Mouse (Mus musculus) E14TG2a.4 (cell line): ENCODE results near the gene Nrip1.

Experiments
- CTCF ChIP-seq: conservative IDR thresholded peaks from 2 replicates; pipeline ENCODE4 v1.5.1; 2014; ENCODE audit warnings: low read length
- NANOG ChIP-seq: IDR thresholded peaks from 2 replicates; pipeline ENCODE4 v1.6.1; 2014; ENCODE audit warnings: borderline replicate concordance, low read length, mixed read lengths

DNA sequence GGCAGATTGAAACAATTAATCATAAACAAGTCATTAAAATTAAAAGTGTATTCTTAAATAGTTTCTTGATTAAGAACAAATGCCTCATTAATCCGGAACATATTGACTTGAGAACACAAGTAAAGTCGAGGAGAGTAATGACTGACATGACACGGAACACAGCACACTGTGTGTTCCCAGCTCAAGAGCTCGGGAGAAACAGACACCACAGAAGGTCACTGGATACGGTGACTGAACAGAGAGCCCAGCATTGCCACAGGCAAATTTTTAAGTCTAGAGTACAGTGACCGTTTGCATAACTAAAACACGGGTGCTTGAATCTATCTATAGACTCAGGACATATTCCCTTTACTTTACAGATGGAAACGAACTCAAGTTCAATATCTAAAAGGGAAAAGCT, 134.3 kb downstream of the Nrip1 start:
- TF ChIP-seq CTCF, result no peak
- no peak for TF ChIP-seq NANOG
